Mouse (Mus musculus) stomach, postnatal 0 days (tissue): ENCODE data around the gene Adad1.

ENCODE experiments used
- CTCF ChIP-seq: IDR thresholded peaks from 2 replicates; pipeline ENCODE4 v1.5.1; 2016; ENCODE audit warnings: antibody characterized with exemption, low read depth, mild to moderate bottlenecking, moderate library complexity
- EP300 ChIP-seq: optimal IDR thresholded peaks from 2 replicates; pipeline ENCODE3; 2016; ENCODE audit warnings: antibody characterized with exemption

DNA sequence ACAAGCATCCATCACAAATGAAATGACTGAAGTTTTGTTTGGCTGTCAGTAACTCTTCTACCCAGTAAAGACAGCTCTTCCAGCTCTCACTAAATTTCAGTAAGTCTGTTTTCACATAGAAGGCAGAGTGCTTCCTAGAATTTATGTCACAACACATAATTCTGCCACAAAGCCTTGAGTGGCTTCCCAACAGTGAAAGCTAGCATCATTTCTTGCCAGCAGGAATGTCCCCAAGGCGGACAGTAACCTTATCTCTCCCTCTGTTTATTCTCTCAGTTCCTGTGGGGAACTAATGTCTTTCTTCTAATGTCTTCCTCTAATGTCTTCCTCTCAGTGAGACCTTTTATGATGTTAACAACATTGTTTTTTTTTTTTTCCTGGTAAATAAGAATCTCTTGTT lies 81.7 kb downstream of the Adad1 start:
- no peak for TF ChIP-seq CTCF
- TF ChIP-seq EP300: no peak
